Mouse (Mus musculus) hematopoietic stem cell, adult 5-6 weeks (primary cell): ENCODE measurements at regions not wholly inside any gene's neighbourhood (a gene's known extent, or its start where the extent isn't known, plus 50 kb on each side); places are given as distances from the start of the nearest gene placed in this dataset.

ENCODE experiments used
- ATAC-seq, 2 experiments: fragments of 125-278 bp in 1 of 2; replicated peaks in 1 of 2; 2 replicates each; pipeline ENCODE4 v1.8.0; 2016 to 2017; ENCODE audit warnings: inconsistent platforms in 2 of 2, mild to moderate bottlenecking in 2 of 2, moderate number of reproducible peaks in 2 of 2, low read depth in 1 of 2, moderate TSS enrichment in 1 of 2; ENCODE audit not compliant: low FRiP score in 2 of 2, poor library complexity in 2 of 2, severe bottlenecking in 2 of 2, insufficient read depth in 1 of 2, low TSS enrichment in 1 of 2

GRCm38 (mm10) chr14:120836535-120837316 lies 74.3 kb upstream of the Ipo5 start:
- ATAC-seq = no peak

DNA sequence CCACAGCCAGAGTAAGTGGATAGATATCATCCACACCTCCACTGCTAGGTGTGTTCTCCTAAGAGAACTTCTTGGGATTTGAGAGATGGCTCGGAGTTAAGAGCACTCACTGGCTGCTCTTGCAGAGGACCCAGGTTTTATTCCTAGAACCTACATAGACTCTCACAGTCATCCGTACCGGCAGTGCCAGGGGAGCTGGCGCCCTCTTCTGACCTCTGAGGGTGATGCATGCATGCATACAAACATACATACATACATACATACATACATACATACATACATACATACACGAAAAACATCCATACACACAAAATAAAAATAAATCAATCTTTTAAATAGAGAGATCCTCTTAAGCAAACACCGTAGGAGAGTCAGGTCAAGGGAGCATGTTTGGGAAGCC lies 70.1 kb upstream of the Ipo5 start:
- ATAC-seq = no peak

DNA sequence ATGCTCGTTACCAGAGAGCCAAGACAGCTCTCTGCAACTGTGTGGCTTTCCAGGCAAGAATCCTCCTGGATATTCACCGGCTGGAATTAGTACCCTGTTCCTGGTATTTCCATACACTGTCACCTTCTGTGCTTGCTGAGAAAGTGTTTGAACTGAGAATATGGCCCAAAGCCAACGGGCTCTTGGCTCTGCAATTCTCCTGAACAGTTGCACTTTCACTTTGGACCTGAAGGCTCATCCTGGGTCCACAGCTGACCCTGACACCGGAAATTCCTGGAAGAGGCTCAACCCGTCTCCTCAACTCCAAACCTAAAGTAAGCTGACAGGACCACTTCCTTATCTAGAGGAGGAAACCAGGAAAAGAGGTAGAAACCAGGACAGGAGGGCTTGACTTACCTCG lies 69.7 kb upstream of the Ipo5 start:
- ATAC-seq = 0 out of 4 replicates have a peak, but pooled peaks have one; percentile 27 to 33

DNA sequence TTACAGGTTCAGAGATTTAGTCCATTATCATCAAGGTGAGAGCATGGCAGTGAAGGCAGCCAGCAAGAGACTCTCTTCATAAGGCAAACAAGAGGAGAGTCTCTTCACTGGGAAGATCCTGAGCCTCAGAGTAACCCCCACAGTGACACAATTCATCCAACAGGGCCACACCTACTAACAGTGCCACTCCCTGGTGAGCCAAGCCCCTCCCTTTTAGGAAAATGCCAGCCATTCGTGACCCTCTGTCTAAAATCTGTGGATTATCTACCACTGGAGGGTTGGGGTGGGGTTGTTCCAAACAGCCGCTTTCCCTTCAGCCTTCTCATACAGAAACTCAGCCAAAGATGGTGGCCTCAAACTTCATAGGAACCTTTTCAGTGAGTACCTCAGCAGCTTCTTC lies 65.9 kb upstream of the Ipo5 start:
- ATAC-seq = no peak

GRCm38 (mm10) chr14:120846073-120846850 lies 64.8 kb upstream of the Ipo5 start:
- no peak for ATAC-seq

DNA sequence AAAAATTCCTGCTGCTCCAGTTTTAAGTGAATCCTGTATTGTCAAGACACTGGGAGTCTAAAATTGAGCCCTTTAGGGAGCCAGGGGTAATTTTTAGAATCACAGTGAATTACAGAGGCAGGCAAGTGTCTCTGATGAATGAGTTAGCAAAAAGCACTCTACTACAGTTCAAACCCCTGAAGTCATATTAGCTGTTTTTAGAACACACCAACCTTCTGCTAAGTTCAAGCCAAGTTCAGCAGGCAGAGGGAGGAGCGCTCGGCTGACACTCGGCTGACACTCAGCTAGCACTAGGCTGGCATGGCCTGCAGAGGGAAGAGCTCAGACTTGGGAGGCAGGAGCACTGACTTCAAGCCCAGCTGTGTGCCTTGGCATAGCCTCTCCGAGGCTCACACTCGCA lies 64.0 kb upstream of the Ipo5 start:
- ATAC-seq = no peak

GRCm38 (mm10) chr14:120848083-120848951 lies 62.7 kb upstream of the Ipo5 start:
- ATAC-seq = no peak

DNA sequence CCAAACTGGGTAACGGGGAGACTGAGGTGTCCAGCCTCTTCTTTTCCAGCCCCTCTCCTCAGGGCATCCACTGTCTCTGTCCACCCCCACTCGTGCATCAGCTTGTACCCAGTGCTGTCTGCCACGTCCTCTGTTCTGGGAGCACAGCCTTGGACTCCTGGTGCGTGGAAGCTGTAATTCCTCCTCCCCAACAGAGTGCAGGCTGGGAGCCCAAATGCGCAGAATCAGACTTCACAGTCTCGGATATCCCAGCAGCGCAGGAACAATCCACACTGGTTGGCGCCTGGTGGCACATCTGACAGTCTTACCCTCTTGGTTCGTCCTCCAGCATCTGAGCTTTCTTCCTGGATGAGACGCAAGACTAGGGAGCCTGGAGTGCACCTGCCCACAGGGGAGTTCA lies 61.9 kb upstream of the Ipo5 start:
- no peak for ATAC-seq

GRCm38 (mm10) chr14:120853643-120854042 lies 57.4 kb upstream of the Ipo5 start:
- no peak for ATAC-seq

DNA sequence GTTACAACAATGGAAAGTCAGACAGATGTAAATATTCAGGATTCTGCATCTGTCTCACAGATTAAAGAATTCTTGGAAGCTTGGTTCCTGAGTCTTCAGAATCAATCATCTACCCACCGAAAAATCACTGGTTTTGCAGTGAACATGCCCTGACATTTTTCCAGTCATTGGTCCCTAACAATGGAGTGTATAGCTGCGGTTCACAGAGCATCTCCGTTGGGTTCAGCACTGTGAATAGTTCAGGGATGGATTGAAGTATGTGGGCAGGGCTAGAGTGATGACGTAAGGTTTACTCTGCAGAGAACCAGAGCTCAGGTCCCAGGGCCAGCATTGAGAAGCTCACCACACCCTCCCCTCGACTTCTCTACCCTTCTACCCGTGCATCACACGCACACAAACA lies 56.5 kb upstream of the Ipo5 start:
- ATAC-seq = no peak

GRCm38 (mm10) chr14:120855181-120855580 lies 55.8 kb upstream of the Ipo5 start:
- ATAC-seq = no peak
